Mouse (Mus musculus): ENCODE measurements at regions not wholly inside any gene's neighbourhood (a gene's known extent, or its start where the extent isn't known, plus 50 kb on each side); places are given as distances from the start of the nearest gene placed in this dataset.

GRCm38 (mm10) chr3:121872685-121873084 lies 57.6 kb upstream of the Abcd3 start:
- TF ChIP-seq EP300 (IDR thresholded peaks at IDR 0.05; ENCODE audit: low read depth) (no peak), CTCF (IDR thresholded peaks at IDR 0.05; ENCODE audit: low read depth) (no peak)

All from liver, postnatal 0 days (tissue).